Mouse (Mus musculus) thymus, postnatal 4 days (tissue): ENCODE results near the gene Clec1a.

ENCODE experiments used
- DNase-seq: peaks from one replicate; pipeline ENCODE4 v3.0.0; 2021

Clec1a gene

GRCm38 (mm10) chr6:129403391-129403790 lies 48.4 kb downstream of the Clec1a start:
- DNase-seq = no peak

GRCm38 (mm10) chr6:129402404-129402803 lies 49.4 kb downstream of the Clec1a start:
- DNase-seq = no peak

GRCm38 (mm10) chr6:129399945-129400344 lies 51.9 kb downstream of the Clec1a start:
- DNase-seq = no peak

- DNase-seq = no peak
Measured at GRCm38 (mm10) chr6:129396997-129397396, 54.8 kb downstream of the Clec1a start, which contains the start of gene Clec1b. TSS of gene Clec1b (plus strand) at chr6:129397297.

- no peak for DNase-seq
Measured at GRCm38 (mm10) chr6:129393732-129394131, 58.1 kb downstream of the Clec1a start.

- no peak for DNase-seq
Measured at GRCm38 (mm10) chr6:129393087-129393720, 58.6 kb downstream of the Clec1a start.

- DNase-seq = no peak
Measured at GRCm38 (mm10) chr6:129385774-129386173, 66.0 kb downstream of the Clec1a start, which contains the start of gene Clec12b. TSS of gene Clec12b (minus strand) at chr6:129385874.

- no peak for DNase-seq
Measured at GRCm38 (mm10) chr6:129385000-129385399, 66.8 kb downstream of the Clec1a start.

GRCm38 (mm10) chr6:129383466-129383865 lies 68.3 kb downstream of the Clec1a start:
- no peak for DNase-seq

- DNase-seq = no peak
Measured at GRCm38 (mm10) chr6:129381736-129382135, 70.1 kb downstream of the Clec1a start.

- no peak for DNase-seq
Measured at GRCm38 (mm10) chr6:129380454-129380853, 71.3 kb downstream of the Clec1a start.

GRCm38 (mm10) chr6:129374937-129375471 lies 76.8 kb downstream of the Clec1a start:
- no peak for DNase-seq
